Mouse (Mus musculus) MN1 (cell line): ENCODE data around the gene Gm21764.
"Not testable (repeated sequence)": the region's sequence is repeated elsewhere in the genome, so short reads cannot be mapped to it uniquely, and the experiment has no call there.

Experiments
- DNase-seq: peaks from one replicate; pipeline ENCODE4 v3.0.0-alpha.2; 2016; ENCODE audit warnings: low spot score

Gm21764 gene

DNA sequence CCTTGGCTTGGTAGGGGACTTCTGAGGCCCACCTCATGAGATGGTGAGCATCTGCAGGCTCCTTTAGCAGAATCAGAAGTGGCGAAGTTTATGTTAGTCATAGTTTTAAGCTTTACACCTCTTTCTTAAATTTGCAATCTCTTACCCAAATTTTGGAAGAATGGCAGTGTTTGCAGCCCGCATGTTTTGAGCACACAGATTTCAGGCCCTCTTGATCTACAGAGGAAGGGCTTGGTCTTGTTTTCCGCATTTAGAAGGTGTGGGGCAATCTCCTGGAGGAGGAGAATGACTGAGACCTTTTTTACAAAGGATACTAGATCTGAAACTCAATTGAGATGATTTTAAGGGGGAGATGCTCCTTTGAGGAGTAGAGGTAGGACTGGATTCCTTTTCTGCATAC, at the start of gene Gm21764:
Gene Gm21764 (minus strand): TSS at position 101 of the 400 bp plus-strand sequence.
- not testable (repeated sequence) for DNase-seq

DNA sequence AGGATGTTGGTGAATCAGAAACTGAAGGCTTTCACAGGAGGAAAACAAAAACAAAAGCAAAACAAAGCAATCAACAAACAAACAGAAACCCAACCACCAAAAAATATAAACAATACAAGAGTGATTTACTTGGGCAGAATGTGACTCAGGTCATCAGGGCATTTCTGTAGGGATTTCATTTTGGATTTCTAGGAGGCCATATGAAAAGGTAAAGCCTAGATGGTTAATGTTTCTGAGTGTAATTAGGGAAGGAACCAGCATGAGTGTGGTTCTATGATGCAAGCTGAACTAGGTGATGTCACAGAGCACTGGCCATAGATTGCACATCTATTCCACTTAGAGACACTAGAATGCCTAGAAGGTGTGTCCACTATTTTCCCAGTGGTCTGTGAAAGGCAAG, 27.2 kb upstream of the Gm21764 start, which contains the start of gene Ssty1:
Gene Ssty1 (plus strand): TSS at position 301 of the 400 bp plus-strand sequence.
- not testable (repeated sequence) for DNase-seq
